Mouse (Mus musculus) forebrain, embryonic 16.5 days (tissue): ENCODE measurements around the gene Fstl4. TPM values are rescaled to one million over a fixed set of nuclear protein-coding genes. Genes with fewer than 3 reads are reported as not detected.
A peak's percentile ranks its signal among the peaks of the same experiment; 100 is the strongest.

ENCODE experiments used
- ATAC-seq: fragments of 200-750 bp; cut with Nextera tagmentation; 2 replicates; pipeline ENCODE4 v1.8.0; 2017; ENCODE audit warnings: mild to moderate bottlenecking, moderate library complexity
- H3K27ac ChIP-seq: fragments of 300-500 bp; sonication (generic); 2 replicates; pipeline ENCODE4 v1.5.1; 2014; ENCODE audit warnings: low read length, control low read depth
- H3K27me3 ChIP-seq: fragments of 300-500 bp; sonication (generic); replicated peaks from 2 replicates; pipeline ENCODE4 v1.6.1; 2014; ENCODE audit warnings: low read length; ENCODE audit not compliant: control insufficient read depth, insufficient read depth
- H3K36me3 ChIP-seq: fragments of 300-500 bp; sonication (generic); 2 replicates; pipeline ENCODE4 v1.6.1; 2014; ENCODE audit not compliant: control insufficient read depth, insufficient read depth
- H3K4me1 ChIP-seq: fragments of 300-500 bp; sonication (generic); replicated peaks from 2 replicates; pipeline ENCODE4 v1.6.1; 2014; ENCODE audit warnings: low read length; ENCODE audit not compliant: control insufficient read depth, insufficient read depth
- H3K4me2 ChIP-seq: fragments of 300-500 bp; sonication (generic); 2 replicates; pipeline ENCODE4 v1.6.1; 2014; ENCODE audit warnings: mild to moderate bottlenecking, low read length, control low read depth
- H3K4me3 ChIP-seq: fragments of 300-500 bp; sonication (generic); replicated peaks from 2 replicates; pipeline ENCODE4 v1.5.1; 2014; ENCODE audit warnings: mild to moderate bottlenecking, low read length, control low read depth
- H3K9ac ChIP-seq: fragments of 300-500 bp; sonication (generic); replicated peaks from 2 replicates; pipeline ENCODE4 v1.6.1; 2014; ENCODE audit warnings: low read depth, low read length, control low read depth
- H3K9me3 ChIP-seq: fragments of 300-500 bp; sonication (generic); 2 replicates; pipeline ENCODE4 v1.6.1; 2016; ENCODE audit warnings: low read length; ENCODE audit not compliant: control insufficient read depth
- WGBS: fragments of 180-500 bp; shearing (Covaris S2); extraction: QIAGEN DNeasy Blood & Tissue Kit; methylation state at CpG from one replicate; pipeline ENCODE4 v1.1.7; 2014; 5-methylcytosine and 5-hydroxymethylcytosine counted together
- polyA plus RNA-seq: library from polyadenylated mRNA; unstranded; fragments of >200 nt; fragmentation: Nextera tagmentation; extraction: Ambion mirVana; gene quantifications from 2 replicates; pipeline ENCODE4 v1.2.1, GENCODE M21; 2015

Gene Fstl4
- polyA plus RNA-seq, 1 experiment from 2014 or later, result 6.4 TPM

- H3K27me3 ChIP-seq, result no peaks in the 10 kb centered on the region
- 93% methylated on average over 2 of the region's 2 CpGs for WGBS
- H3K9ac ChIP-seq, result no peak overlapping the region
- H3K9me3 ChIP-seq, result no peaks in the 10 kb centered on the region
- no peak overlapping the region for H3K4me2 ChIP-seq
- ATAC-seq, result no peak
- H3K27ac ChIP-seq, result no peak overlapping the region
- H3K4me1 ChIP-seq, result no peaks in the 10 kb centered on the region
- no peaks in the 10 kb centered on the region for H3K36me3 ChIP-seq
- no peak overlapping the region for H3K4me3 ChIP-seq
Measured at GRCm38 (mm10) chr11:53197111-53197510, 432.7 kb downstream of the Fstl4 start.

- H3K9ac ChIP-seq, result no peak overlapping the region
- no peaks in the 10 kb centered on the region for H3K9me3 ChIP-seq
- no peaks in the 10 kb centered on the region for H3K36me3 ChIP-seq
- no peak for ATAC-seq
- H3K27ac ChIP-seq, result no peak overlapping the region
- H3K4me2 ChIP-seq, result no peak overlapping the region
- 82% methylated on average over 2 of the region's 2 CpGs for WGBS
- H3K4me1 ChIP-seq, result no peaks in the 10 kb centered on the region
- H3K4me3 ChIP-seq, result no peak overlapping the region
- no peaks in the 10 kb centered on the region for H3K27me3 ChIP-seq
Measured at GRCm38 (mm10) chr11:53202459-53203250, 438.2 kb downstream of the Fstl4 start.

- Histone ChIP-seq H3K4me1 (peaks cover 6% of the 10 kb centered on the region), H3K4me3 (no peak overlapping the region), H3K9me3 (no peaks in the 10 kb centered on the region), H3K9ac (no peak overlapping the region), H3K36me3 (no peaks in the 10 kb centered on the region), H3K4me2 (no peak overlapping the region), H3K27me3 (no peaks in the 10 kb centered on the region), H3K27ac (no peak overlapping the region)
- 12% methylated on average over 9 of the region's 9 CpGs for WGBS
- ATAC-seq, result no peak
Measured at GRCm38 (mm10) chr11:53210876-53211275, 446.4 kb downstream of the Fstl4 start.

GRCm38 (mm10) chr11:53229011-53229410, 464.6 kb downstream of the Fstl4 start:
- H3K9ac ChIP-seq, result no peak overlapping the region
- no peak overlapping the region for H3K4me2 ChIP-seq
- H3K4me3 ChIP-seq, result no peak overlapping the region
- no peak for ATAC-seq
- no peak overlapping the region for H3K27ac ChIP-seq
- peaks cover 8% of the 10 kb centered on the region; the same call in 1 of the 2 replicates for H3K4me1 ChIP-seq
- WGBS, result 87% methylated on average over 3 of the region's 3 CpGs
- no peaks in the 10 kb centered on the region for H3K36me3 ChIP-seq
- H3K27me3 ChIP-seq, result no peaks in the 10 kb centered on the region
- H3K9me3 ChIP-seq, result 0 out of 2 replicates have a peak, but pooled peaks cover 2% of the 10 kb centered on the region

- H3K9me3 ChIP-seq, result no peaks in the 10 kb centered on the region
- H3K4me2 ChIP-seq, result no peak overlapping the region
- no peak overlapping the region for H3K9ac ChIP-seq
- H3K36me3 ChIP-seq, result no peaks in the 10 kb centered on the region
- no peak overlapping the region for H3K27ac ChIP-seq
- 57% methylated on average over 5 of the region's 5 CpGs for WGBS
- H3K4me3 ChIP-seq, result no peak overlapping the region
- H3K4me1 ChIP-seq, result peaks cover 8% of the 10 kb centered on the region; the same call in 1 of the 2 replicates
- H3K27me3 ChIP-seq, result no peaks in the 10 kb centered on the region
- ATAC-seq, result peak; percentile 43; the same call in 1 of the 2 replicates
Measured at GRCm38 (mm10) chr11:53231836-53232235, 467.4 kb downstream of the Fstl4 start.

GRCm38 (mm10) chr11:53233590-53233989, 469.2 kb downstream of the Fstl4 start:
- no peaks in the 10 kb centered on the region for H3K9me3 ChIP-seq
- WGBS, result 88% methylated on average over 9 of the region's 9 CpGs
- no peaks in the 10 kb centered on the region for H3K27me3 ChIP-seq

More at GRCm38 (mm10) chr11:53233590-53233989, 469.2 kb downstream of the Fstl4 start:
- no peak overlapping the region for H3K27ac ChIP-seq
- no peaks in the 10 kb centered on the region for H3K36me3 ChIP-seq
- no peak overlapping the region for H3K9ac ChIP-seq
- H3K4me2 ChIP-seq, result no peak overlapping the region
- no peak for ATAC-seq
- peaks cover 8% of the 10 kb centered on the region; the same call in 1 of the 2 replicates for H3K4me1 ChIP-seq
- H3K4me3 ChIP-seq, result no peak overlapping the region
